Mouse (Mus musculus) cerebellum, adult 18-20 months (tissue): Measurements from ENCODE around the gene E330009J07Rik.

Source experiments
- DNase-seq, 2 experiments: peaks; one replicate each; pipeline ENCODE4 v3.0.0; 2021

E330009J07Rik gene

DNA sequence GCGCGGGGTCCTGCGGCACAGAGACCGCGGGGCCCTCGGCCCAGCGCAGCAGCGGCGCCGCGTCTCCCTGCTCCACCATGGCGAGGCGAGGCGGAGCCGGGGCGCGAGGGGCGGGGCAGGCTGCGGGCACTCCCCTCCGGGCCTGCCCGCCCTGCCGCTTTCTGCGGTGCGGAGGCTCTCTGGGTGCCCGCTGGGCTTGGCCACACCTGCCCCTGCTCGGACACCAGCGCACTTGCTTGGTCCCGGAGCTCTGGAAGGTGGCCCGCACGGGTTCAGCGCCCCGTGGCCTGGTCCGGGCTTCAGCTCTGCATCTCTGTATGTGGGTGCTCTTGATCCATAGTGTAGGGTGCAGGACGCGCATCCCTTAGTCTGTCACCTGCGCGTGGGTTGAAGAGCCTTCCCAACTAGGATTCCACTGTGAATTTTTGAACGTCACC, at the start of gene E330009J07Rik:
TSS of gene E330009J07Rik (minus strand) at position 89 of the 437 bp plus-strand sequence.
- peak; percentile 95 for DNase-seq

- DNase-seq: no peak
Measured at GRCm38 (mm10) chr6:40482318-40482717, 46.4 kb upstream of the E330009J07Rik start.

DNA sequence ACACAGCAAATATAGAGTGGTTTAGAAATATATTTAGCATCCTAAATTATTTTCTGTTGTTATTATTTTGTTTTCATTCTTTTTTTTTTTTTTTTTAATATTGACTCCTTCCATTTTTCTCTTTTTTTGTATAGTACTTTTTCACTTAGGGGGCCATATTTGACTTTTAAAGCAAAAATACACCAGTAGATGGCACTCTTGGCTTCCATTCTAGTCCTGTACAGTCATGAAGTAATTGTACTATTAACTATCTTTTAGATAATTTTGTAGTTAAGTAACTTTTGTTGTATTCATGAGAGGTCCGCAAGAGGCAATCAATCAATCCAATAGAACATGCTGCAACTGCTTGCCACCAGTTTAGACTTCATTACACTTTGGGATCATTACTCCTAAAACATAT, 43.8 kb upstream of the E330009J07Rik start:
- DNase-seq: no peak

- DNase-seq: no peak
Measured at GRCm38 (mm10) chr6:40476132-40476531, 40.2 kb upstream of the E330009J07Rik start.

DNA sequence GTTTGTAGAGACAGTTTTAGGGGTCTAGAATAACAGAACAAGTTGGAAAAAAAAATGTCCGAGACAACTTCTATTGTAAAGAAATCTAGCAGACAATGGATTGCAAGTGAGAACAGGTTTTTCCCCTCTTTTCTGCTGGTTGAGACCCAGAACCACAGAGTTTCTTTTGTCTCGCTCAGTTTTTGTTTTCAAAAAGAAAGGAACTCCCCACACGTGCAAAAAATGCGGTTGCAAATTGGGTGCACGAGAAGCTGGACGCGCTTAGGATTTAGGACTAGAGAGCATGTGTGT, 35.7 kb upstream of the E330009J07Rik start:
- no peak for DNase-seq

DNA sequence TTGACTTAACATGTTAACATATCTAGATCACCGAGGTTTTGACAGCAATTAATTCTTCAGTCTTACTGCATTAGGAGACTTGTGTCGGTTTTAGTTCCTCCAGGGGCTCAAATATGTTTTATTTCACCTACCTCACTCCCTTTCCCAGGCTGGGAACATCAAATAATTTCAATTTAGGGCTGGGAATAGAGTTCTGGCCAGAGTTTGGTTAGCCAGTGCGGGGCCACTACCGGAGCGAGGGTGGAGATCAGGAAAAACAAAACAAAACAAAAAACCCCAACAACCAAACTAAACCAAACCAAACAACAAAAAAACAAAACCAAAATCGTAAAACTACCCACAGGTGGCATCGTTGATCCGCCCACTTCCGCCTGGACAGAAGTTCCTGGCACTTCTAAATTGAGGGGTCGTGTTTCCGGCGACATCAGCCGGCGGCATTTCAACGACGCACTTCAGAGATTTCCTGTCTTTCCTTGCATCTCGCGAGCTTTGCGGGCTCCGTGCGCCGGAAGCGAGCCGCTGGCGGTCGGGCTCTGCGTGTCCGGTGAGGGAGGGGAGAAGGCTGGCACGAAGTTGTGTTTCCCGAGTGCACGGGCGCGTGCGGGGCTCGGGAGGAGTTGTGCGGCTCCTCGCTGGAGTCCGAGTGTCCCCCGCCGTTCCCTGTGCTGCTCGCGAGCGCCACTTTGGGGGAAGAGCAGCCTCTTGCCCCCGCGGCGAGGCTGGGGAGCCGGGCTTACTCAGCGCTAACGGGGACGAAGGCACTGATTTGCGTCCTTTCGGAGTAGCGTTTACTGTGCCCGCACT, 35.2 kb upstream of the E330009J07Rik start, which contains the start of gene Ssbp1:
TSS of gene Ssbp1 (plus strand) at position 437 of the 804 bp plus-strand sequence.
- peak; percentile 90 to 91 for DNase-seq

DNA sequence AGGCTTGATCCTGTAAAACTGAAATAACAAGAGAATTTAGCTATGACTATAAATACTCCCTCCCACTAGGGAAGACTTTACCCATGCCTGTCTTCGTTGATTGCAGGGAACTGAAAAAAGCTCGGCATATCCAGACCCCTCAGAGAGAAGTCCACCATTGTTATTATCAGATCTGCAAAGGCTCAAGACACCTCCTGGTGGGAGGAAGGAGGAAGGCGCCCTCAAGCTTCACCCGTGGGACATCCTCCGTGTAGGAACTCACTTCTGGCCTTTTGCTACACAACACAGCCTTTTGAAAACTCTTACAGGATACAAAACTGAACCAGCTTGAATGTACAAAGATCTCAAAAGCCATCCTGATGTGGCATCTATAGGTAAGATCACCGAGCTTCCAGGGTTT, 29.8 kb upstream of the E330009J07Rik start:
- DNase-seq: no peak

GRCm38 (mm10) chr6:40454436-40455041, 18.6 kb upstream of the E330009J07Rik start:
- DNase-seq: no peak

GRCm38 (mm10) chr6:40448626-40449025, 12.7 kb upstream of the E330009J07Rik start:
- DNase-seq: no peak

GRCm38 (mm10) chr6:40443281-40443928, 7.5 kb upstream of the E330009J07Rik start:
- no peak for DNase-seq

DNA sequence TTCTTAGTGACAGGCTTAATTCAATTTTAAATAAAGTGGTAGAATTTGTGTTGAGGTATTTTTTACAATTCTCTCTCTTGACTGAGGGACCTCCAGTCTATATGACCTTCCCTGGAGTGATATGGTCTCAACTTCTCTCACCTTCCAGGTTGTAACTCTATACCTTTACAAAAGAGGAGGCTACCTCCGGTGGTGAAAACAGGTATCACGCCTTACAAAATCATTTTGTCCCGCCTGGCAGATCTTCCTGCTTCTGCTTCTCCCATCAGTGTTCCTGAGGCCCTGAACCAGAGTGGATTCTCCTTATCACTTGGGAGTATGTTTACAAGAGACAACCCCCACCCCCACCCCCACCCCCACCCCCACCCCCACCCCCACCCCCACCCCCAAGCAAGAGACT, 5.8 kb upstream of the E330009J07Rik start:
- DNase-seq: no peak

- no peak for DNase-seq
Measured at GRCm38 (mm10) chr6:40441276-40441675, 5.3 kb upstream of the E330009J07Rik start.

GRCm38 (mm10) chr6:40439731-40440130, 3.8 kb upstream of the E330009J07Rik start:
- no peak for DNase-seq

DNA sequence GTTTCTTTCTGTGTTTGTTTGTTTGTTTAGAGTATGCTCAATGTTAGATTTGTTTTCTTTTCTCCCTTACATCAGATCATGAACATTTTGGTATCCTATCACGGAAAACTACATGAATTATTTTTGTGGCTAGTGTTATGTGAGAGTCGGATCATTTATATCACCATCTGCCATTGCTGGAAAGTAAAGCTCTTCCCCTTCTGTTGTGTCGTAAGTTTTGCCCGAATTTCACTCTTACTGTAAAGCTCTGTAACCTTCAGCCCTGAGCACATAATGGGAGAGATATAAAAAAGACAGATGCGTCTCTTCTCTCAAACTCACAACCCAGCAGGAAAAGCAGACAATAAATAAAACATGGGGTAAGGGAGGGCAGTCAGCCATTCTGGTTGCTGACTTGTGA, 3.0 kb upstream of the E330009J07Rik start, which contains the start of gene Wee2:
TSS of gene Wee2 (plus strand) at position 153 of the 400 bp plus-strand sequence.
- no peak for DNase-seq

- DNase-seq: peak; percentile 74 to 77
Measured at GRCm38 (mm10) chr6:40435151-40436046, 536 bp downstream of the E330009J07Rik start.

GRCm38 (mm10) chr6:40434697-40435096, 1.2 kb downstream of the E330009J07Rik start:
- DNase-seq: peak in 1 of 2 experiments; percentile 41

DNA sequence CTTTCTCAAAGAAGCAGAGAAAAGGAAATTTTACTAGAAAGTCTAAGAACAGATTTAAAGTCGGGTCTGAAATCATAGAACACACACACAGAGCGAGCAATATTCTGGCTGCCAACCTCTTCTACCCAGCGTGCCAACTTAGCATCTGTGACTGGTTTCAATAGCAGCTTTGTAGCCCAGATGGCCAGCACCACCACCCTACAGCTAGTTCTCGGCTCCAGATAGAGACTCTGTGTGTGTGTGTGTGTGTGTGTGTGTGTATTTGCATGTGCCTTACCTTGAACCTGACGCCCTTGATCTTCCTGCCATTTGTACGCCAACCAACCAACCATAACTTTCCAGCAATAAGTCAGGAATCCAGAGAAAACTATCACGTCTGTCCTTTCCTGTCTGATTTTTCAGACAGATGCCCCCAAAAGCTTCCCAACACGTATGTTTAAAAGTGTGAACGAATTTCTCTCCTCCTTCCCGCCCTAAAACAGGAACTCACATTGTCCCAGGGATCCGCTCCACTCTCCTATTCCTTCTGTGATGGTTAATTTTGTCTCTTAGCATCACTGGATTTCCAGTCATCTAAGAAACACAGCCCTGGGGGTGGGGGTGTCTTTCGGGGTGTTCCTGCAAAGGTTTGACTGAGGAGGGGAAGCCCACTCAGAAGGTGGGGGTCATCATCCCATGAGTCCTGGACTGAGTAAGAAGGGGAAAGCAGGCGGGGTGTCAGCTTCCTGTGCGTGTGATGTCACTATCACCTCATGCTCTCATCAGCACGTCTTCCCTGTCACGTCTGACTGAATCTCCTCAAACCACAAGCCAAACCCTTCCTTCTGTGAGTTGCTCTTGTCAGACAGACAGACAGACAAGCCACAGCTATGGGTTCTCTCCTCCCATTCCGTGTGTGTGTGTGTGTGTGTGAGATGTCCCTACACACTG, 3.3 kb downstream of the E330009J07Rik start:
- peak; percentile 84 to 88 for DNase-seq

GRCm38 (mm10) chr6:40431812-40432211, 4.1 kb downstream of the E330009J07Rik start:
- no peak for DNase-seq

DNA sequence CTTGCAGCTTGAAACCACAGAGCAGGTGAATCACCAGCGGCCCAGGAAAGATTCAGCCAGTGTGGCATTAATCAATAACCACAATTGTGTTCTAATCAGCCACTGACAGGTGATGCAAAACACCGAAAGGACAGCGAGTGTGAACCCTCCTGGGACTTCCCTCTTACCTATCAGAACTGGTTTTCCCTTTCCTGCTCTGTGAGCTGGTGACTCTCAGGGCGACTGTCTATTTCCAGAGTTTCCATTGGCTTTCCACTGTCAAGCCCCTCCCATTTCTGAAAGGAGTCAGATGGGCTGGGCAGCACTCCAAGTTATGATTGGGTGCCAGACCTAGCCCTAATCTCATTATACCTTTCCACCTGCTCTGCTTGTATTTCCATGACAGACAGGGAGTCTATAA, 4.6 kb downstream of the E330009J07Rik start:
- DNase-seq: peak; percentile 86 to 89

GRCm38 (mm10) chr6:40430878-40431277, 5.1 kb downstream of the E330009J07Rik start:
- DNase-seq: peak; percentile 62 to 77

DNA sequence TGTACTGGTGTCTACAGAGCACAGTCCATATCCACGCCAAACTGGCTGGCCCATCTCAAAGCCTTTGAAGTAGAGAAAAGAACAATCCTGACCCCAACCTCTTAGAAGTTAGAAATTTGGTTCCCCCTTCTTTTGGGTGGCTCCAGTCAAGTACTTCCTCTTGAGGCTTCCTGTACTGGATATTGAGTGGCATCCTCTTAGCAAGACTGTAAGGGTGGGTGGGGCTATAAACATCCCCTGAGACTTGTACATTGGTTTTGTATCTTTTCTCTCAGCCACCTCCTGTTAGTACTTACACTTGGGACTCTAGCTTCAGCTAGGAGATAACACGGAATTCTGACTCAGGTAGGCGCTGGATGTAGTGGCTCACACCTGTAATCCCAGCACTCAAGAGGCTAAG, 5.7 kb downstream of the E330009J07Rik start:
- DNase-seq: peak in 1 of 2 experiments; percentile 25
